ENCODE assay signal across 8 mouse cellular contexts in genomic region chr11:95712563-95713224, GRCm38 (mm10). TPM values are rescaled to one million over a fixed set of nuclear protein-coding genes. Genes with fewer than 3 reads are reported as not detected.
DNase-seq lines count a peak whose midpoint lies in the region; ATAC-seq and TF ChIP-seq lines count a peak whose summit lies in the region.

Zfp652 (plus strand) TSS chr11:95712673.

- ATAC-seq in hindbrain, embryonic 15.5 days (ENCODE audit: low FRiP score, low read depth) = peak; percentile 92
- ATAC-seq in megakaryocyte, adult 5-6 weeks (ENCODE audit: poor library complexity, severe bottlenecking) = peak; percentile 80

- peak; percentile 95 for DNase-seq in T-cell, adult 2 months (ENCODE audit: low spot score)
- DNase-seq in cerebellum, postnatal 25 days = peak; percentile 94 to 97
- peak; percentile 71 for DNase-seq in frontal cortex, postnatal 36 days (ENCODE audit: low spot score in 2 of 2)
- DNase-seq in left cerebral cortex, adult 2 months (ENCODE audit: extremely low spot score in 1 of 2, low spot score in 2 of 2) = peak; percentile 74 to 82
- peak; percentile 69 to 74 for DNase-seq in right cerebral cortex, adult 2 months (ENCODE audit: low spot score in 2 of 2)
- DNase-seq in urinary bladder, postnatal 25 days (ENCODE audit: low spot score) = peak; percentile 82

- no peaks in the 10 kb centered on the region for H3K27me3 ChIP-seq in hindbrain, embryonic 15.5 days

- peak within 1 kb of the TSS; percentile 97 for H3K27ac ChIP-seq in hindbrain, embryonic 15.5 days (replicated peaks)
- H3K27ac ChIP-seq in left cerebral cortex, adult 2 months = peak within 1 kb of the TSS; percentile 94

- peak within 1 kb of the TSS; percentile 86 for H3K4me2 ChIP-seq in hindbrain, embryonic 15.5 days

- H3K9ac ChIP-seq in hindbrain, embryonic 15.5 days = peak within 1 kb of the TSS; percentile 81

- peak within 1 kb of the TSS; percentile 80 for H3K4me3 ChIP-seq in hindbrain, embryonic 15.5 days
- H3K4me3 ChIP-seq in left cerebral cortex, adult 2 months = peak within 1 kb of the TSS; percentile 76

- under 1% methylated on average over 26 of the region's 103 CpGs for WGBS in hindbrain, embryonic 15.5 days

- no peaks in the 10 kb centered on the region for H3K36me3 ChIP-seq in hindbrain, embryonic 15.5 days

- peaks cover 32% of the 10 kb centered on the region for H3K4me1 ChIP-seq in hindbrain, embryonic 15.5 days (replicated peaks)

- intact Hi-C loops in left cerebral cortex, adult 2 months (cut with DNase I) = loop anchor here (5.0 kb wide), 1 partner anchor 35 kb away; no protein-coding TSS in a partner anchor

- H3K9me3 ChIP-seq in hindbrain, embryonic 15.5 days = no peaks in the 10 kb centered on the region

- TF ChIP-seq CTCF in left cerebral cortex, adult 2 months (IDR thresholded peaks at IDR 0.05) = no peak

RNA-seq across cellular contexts. Expression of gene Zfp652, which starts in this region (rescaled TPM):
- 24.0 and 26.1 TPM in 2 replicates for polyA plus RNA-seq in hindbrain, embryonic 15.5 days (2015; fragmentation: Nextera tagmentation; extraction: Ambion mirVana)
- total RNA-seq in left cerebral cortex, adult 2 months (2021) = 10 to 100 TPM; 42.3 to 43.5 TPM
- 32.0 and 41.3 TPM in 2 replicates for total RNA-seq in megakaryocyte, adult 5-6 weeks (2015)
- total RNA-seq in megakaryocyte, adult 5-6 weeks (2017) = 20.6 and 28.1 TPM in 2 replicates

Comparison
In these comparisons a context has a peak if more than half of its experiments do, and no peak if none do; other contexts are left out.
1. Peak in every context shown above with its lines: DNase-seq, ATAC-seq, H3K4me3 ChIP-seq and H3K27ac ChIP-seq.